Mouse (Mus musculus): ENCODE measurements at regions not wholly inside any gene's neighbourhood (a gene's known extent, or its start where the extent isn't known, plus 50 kb on each side); places are given as distances from the start of the nearest gene placed in this dataset.

- TF ChIP-seq CTCF (IDR thresholded peaks at IDR 0.05; ENCODE audit: low read depth) (no peak), EP300 (optimal IDR thresholded peaks at IDR 0.05) (no peak)
Observed at GRCm38 (mm10) chr13:32547126-32547525, 208.6 kb upstream of the Gmds start.

All from stomach, postnatal 0 days (tissue).